Mouse (Mus musculus) embryonic fibroblast, embryonic 13.5 days (primary cell): ENCODE data around the gene Nol3. TPM values are rescaled to one million over a fixed set of nuclear protein-coding genes. Genes with fewer than 3 reads are reported as not detected.
A peak's percentile ranks its signal among the peaks of the same experiment; 100 is the strongest.
"Not testable (repeated sequence)": the region's sequence is repeated elsewhere in the genome, so short reads cannot be mapped to it uniquely, and the experiment has no call there.

Experiments
- H3K27ac ChIP-seq: 2 replicates; pipeline ENCODE4 v1.5.1; 2012; ENCODE audit warnings: low read length, control low read depth, inconsistent platforms; ENCODE audit not compliant: insufficient read depth
- H3K4me1 ChIP-seq: 2 replicates; pipeline ENCODE4 v1.6.1; 2011; ENCODE audit warnings: low read length; ENCODE audit not compliant: control insufficient read depth, insufficient read depth
- H3K4me3 ChIP-seq: 2 replicates; pipeline ENCODE4 v1.5.1; 2011; ENCODE audit warnings: mild to moderate bottlenecking, control low read depth, low read length; ENCODE audit not compliant: insufficient read depth
- CTCF ChIP-seq: IDR thresholded peaks from 2 replicates; pipeline ENCODE4 v1.5.1; 2011; ENCODE audit warnings: mild to moderate bottlenecking, control low read depth, low read length, moderate library complexity, borderline replicate concordance; ENCODE audit not compliant: insufficient read depth
- POLR2A ChIP-seq: IDR thresholded peaks from 2 replicates; pipeline ENCODE4 v1.6.1; 2011; ENCODE audit warnings: low read depth, mild to moderate bottlenecking, control low read depth, low read length, moderate library complexity
- polyA plus RNA-seq: library from polyadenylated mRNA; stranded (reverse); fragments of >200 nt; gene quantifications from 2 replicates; pipeline ENCODE4 v1.2.4, GENCODE M21; 2011; ENCODE audit warnings: low read depth; ENCODE audit not compliant: missing spikeins, insufficient read length

Nol3 gene
- polyA plus RNA-seq, 1 experiment, result 3.0 TPM

DNA sequence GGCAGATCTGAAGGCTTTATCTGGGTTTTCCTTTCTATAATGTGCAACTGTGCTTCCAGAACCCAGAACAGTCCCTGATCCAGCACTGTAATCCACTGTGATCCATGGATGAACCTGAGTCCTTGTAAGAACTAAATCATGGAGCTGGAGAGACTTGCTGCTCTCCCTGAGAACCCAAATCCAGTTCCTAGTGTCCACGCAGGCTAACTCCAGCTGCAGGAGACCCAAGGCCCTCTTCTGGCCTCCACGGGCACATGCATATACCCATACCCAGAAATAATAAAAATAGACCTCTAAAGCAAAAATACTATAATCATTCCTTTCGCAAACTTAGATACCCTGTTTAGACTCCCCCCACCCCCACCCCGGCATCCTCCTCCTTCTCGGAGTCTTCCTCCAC lies 12.3 kb downstream of the Nol3 start:
- TF ChIP-seq POLR2A, result no peak
- H3K4me1 ChIP-seq, result no peaks in the 10 kb centered on the region
- peak overlapping the region; percentile 20 for H3K4me3 ChIP-seq
- H3K27ac ChIP-seq, result no peak overlapping the region

DNA sequence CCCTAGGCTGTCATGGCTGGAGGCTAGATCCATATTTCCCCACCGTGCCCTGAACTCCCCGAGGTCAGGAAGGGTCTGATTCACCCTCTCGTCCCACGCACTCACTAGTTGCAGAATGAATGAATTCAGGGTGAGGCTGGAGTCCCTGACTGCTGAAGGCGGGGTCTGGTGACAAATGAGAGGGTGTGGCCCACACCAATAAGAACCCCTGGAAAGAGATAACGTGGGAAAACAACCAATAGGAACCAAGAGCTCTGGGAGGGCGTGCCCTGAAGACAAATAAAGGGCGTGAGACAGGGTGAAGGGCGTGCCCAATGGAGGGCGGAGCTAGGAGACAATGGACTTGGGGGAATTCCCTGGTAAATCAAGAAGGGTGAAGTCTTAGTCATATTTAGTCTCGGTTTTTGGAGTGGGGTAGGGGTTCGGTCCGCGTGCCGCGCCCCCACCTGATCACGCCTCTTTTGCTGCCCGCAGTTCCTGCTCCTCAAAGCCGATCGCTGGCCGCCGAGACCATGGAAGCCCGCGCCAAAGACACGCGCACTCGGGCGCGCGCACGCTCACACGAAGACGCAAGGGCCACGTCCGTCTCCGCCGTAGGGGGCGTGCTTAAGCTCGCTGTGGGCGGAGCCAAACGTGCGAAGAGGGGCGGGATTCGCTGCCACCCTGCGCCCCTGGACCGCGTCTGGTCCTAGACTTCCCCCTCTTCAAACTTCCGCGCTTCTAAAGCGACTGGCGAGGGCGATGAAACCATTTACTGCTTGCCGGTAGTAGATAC lies 13.2 kb downstream of the Nol3 start:
- Histone ChIP-seq H3K27ac (peak overlapping the region; percentile 55), H3K4me1 (no peaks in the 10 kb centered on the region), H3K4me3 (peak overlapping the region; percentile 37)
- TF ChIP-seq POLR2A (peak; percentile 70), CTCF (no peak)

DNA sequence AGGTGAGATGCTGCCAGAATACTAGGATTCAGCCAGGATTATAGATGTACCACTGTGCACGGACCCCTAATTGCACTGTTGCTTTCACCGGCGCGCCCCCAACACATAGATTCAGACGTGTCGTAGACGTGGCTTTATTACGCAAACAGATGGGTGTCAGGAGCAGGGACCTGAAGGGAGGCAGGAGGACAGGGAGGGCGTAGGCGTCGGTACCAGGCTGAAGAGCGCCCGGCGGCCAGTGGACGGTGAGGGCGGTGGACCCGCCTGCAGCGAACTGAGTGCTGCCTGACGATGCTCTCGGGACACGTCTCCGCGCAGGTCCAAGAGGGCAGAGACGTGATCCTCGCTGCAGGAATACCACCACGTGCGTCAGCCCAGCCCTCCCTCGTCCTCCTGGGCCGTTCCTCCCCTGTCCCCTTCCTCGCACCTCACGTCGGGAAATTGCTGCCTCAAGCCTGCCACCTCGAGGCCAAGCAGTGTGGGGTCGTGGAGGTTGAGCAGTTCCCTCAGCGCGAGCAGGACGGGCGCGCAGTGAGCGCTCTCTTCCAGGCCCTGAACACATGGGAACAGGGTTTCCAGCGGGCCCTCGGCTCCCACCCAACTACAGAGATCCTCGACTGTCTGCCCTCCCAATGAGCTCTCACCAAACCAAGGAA lies 14.0 kb downstream of the Nol3 start, which contains the start of gene 4931428F04Rik:
4931428F04Rik (minus strand) TSS at position 60 of the 656 bp plus-strand sequence.
- no peaks in the 10 kb centered on the region for H3K4me1 ChIP-seq
- H3K4me3 ChIP-seq, result peak within 1 kb of the TSS; percentile 37
- peak within 1 kb of the TSS; percentile 55 for H3K27ac ChIP-seq
- TF ChIP-seq POLR2A (no peak), CTCF (peak; percentile 89)

DNA sequence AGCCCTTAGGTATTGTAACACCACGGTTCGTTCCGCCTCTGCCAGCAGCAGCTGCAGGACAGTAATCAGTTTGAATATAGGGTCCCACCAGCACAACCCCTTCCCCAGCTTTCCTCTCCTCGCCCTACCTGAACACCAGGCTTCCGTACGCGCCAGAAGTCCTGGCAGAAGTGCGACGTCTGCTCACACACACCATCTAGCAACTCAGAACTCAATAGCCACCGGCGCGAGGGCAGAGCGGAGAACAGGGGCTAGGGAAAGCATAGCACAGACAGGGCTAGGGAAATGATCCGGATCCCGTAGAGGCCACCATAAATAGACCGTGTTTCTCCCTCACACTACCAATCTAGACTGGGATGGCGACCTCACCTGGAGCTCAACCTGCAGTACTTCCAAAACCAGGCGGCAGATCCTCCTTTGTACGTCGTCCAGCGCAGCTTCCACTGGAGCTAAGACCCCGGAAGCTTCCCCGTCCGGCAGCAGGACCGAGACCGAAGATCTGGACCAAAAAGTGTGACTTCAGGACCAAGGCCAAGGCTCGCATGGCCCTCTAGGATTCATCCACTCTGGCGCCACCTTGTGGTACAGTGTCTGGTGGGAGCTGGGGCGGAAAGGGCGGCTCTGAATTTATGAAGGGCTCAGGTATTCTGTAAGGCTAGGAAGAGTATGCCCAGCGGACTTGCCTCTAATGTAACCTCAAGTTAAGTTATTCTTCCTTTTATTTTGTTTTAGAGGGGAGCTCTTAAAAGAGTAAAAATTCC lies 14.8 kb downstream of the Nol3 start:
- Histone ChIP-seq H3K4me3 (no peak overlapping the region), H3K27ac (no peak overlapping the region), H3K4me1 (no peaks in the 10 kb centered on the region)
- no peak for TF ChIP-seq POLR2A
- TF ChIP-seq CTCF, result peak; percentile 91

DNA sequence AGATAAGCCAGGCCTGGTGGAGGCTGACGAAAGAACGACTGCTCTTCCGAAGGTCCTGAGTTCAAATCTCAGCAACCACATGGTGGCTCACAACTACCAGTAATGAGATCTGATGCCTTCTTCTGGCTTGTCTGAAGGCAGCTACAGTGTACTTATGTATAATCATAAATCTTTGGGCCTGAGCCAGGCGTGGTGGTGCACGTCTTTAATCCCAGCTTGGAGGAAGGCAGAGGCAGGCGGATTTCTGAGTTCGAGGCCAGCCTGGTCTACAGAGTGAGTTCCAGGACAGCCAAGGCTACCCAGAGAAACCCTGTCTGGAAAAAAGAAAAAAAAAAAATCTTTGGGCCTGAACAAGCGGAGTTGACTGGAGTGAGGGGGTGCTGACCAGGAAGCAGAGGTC lies 15.4 kb downstream of the Nol3 start:
- H3K4me1 ChIP-seq, H3K4me3 ChIP-seq, H3K27ac ChIP-seq: not testable (repeated sequence)

DNA sequence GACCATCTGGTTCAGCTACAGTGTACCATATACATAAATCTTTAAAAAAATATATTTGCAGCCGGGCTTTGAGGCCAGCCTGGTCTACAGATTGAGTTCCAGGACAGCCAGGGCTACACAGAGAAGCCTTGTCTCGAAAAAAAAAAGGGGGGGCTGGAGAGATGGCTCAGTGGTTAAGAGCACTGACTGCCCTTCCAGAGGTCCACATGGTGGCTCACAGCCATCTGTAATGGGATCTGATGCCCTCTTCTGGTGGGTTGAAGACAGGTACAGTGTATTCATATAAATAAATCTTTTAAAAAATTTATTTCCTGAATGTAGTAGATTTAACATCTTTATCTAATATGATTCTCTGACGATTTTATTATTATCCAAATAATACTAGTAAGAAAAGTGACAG lies 15.9 kb downstream of the Nol3 start:
- H3K27ac ChIP-seq, H3K4me3 ChIP-seq, H3K4me1 ChIP-seq: not testable (repeated sequence)

DNA sequence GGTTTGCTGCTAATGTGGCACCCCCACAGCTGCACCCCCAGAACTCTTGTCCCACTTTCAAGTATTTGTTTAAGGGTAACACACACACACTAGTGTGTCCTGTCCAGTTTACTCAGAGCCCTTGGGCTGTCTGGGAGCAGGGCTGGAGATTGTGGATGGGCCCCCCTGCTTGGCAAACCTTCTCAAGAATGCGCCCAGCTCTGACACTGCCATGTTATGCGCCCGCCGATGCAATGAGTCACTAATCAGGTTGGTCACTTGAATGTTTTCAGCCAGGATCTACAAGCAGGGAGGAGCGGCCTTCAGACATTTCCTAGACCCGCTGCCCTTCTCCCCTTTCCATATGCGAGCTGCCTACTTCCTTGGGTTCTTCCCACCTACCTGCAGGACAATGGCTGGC lies 16.5 kb downstream of the Nol3 start:
- TF ChIP-seq CTCF, result no peak
- TF ChIP-seq POLR2A, result no peak
- Histone ChIP-seq H3K4me1 (no peaks in the 10 kb centered on the region), H3K27ac (no peak overlapping the region), H3K4me3 (no peak overlapping the region)

DNA sequence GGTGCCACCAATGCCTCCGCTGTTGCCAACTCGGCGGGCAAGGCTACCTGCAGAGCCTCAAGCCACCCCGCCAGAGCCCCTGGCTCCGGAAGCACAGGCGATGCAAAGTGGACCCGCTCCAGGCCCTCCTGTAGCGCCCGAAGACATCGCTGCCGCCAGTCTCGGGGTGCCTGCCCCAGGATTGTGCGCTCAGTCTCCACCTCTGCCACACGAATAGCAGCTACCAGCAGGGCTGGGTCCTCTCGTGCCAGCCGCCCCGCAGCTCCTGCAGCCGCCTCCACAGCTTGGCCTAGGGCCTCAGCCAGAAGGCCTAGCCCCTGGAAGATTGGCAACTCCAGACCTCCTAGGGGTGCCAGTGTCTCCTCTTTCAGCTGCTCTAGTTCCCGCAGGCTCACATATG lies 17.5 kb downstream of the Nol3 start:
- H3K4me3 ChIP-seq, result no peak overlapping the region
- H3K27ac ChIP-seq, result no peak overlapping the region
- H3K4me1 ChIP-seq, result no peaks in the 10 kb centered on the region
- TF ChIP-seq POLR2A (no peak), CTCF (no peak)

DNA sequence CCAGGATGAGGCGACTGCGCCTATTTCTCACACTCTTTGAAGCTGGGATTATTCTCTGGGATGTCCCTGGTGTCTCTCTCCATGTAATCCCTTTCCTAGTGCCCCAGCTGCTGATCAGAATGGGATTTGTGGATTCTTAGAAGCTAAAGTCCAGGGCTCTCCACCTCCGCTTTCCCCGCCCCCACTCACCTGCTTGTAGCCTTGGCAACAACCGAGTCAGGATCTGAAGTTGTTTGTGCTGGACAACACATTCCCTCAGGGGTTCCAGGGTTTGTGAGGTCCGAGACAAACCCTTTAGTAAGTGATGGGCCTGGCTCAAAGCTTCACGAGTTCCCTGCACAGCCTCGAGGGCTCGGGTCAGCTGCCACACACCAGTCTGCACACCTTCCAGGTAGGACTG lies 18.8 kb downstream of the Nol3 start:
- H3K4me1 ChIP-seq, result no peaks in the 10 kb centered on the region
- no peak overlapping the region for H3K27ac ChIP-seq
- TF ChIP-seq POLR2A, result no peak
- TF ChIP-seq CTCF, result no peak
- no peak overlapping the region for H3K4me3 ChIP-seq

DNA sequence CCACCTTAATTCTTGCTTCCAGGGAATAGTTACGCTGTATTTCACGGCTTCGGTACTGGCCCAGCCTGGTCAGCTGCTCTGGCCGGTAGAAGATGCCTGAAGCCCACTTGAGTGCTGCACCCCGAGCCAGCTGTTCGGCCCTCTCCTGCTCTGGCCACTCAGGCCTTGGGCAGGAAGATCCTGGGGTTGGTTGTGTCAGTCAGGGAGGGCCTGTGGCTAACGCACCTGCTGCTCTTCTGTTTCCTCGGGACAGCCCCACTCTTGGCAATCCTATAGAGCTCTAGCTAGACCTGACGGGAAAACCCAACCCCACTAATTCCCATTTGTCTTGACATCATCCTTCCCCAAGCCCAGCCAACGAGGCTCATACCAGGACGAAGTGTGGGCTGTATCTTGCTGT lies 19.3 kb downstream of the Nol3 start:
- Histone ChIP-seq H3K4me3 (no peak overlapping the region), H3K4me1 (no peaks in the 10 kb centered on the region), H3K27ac (no peak overlapping the region)
- TF ChIP-seq CTCF, result no peak
